Mouse (Mus musculus) CH12.LX (cell line): ENCODE measurements around the gene Ctnna3.

Source experiments
- CHD2 ChIP-seq: IDR thresholded peaks from 2 replicates; pipeline ENCODE4 v1.6.1; 2011; ENCODE audit warnings: low read length, improper control_type of control experiment
- CTCF ChIP-seq, 2 experiments: IDR thresholded peaks in 1 of 2; conservative IDR thresholded peaks in 1 of 2; 2 replicates each; pipeline ENCODE4 v1.5.1; 2011 to 2012; ENCODE audit warnings: low read depth in 2 of 2, low read length in 2 of 2, improper control_type of control experiment in 1 of 2, inconsistent platforms in 1 of 2, mild to moderate bottlenecking in 1 of 2, moderate library complexity in 1 of 2
- HCFC1 ChIP-seq: IDR thresholded peaks from 2 replicates; pipeline ENCODE4 v1.6.1; 2012; ENCODE audit warnings: low read depth, mild to moderate bottlenecking, inconsistent platforms, low read length, improper control_type of control experiment
- KAT2A ChIP-seq: IDR thresholded peaks from 2 replicates; pipeline ENCODE4 v1.6.1; 2012; ENCODE audit warnings: low read length, improper control_type of control experiment, inconsistent platforms; ENCODE audit not compliant: insufficient replicate concordance
- MYC ChIP-seq: IDR thresholded peaks from 2 replicates; pipeline ENCODE4 v1.6.1; 2011; ENCODE audit warnings: low read depth, mild to moderate bottlenecking, improper control_type of control experiment, low read length
- POLR2A ChIP-seq: IDR thresholded peaks from 2 replicates; pipeline ENCODE4 v1.6.1; 2011; ENCODE audit warnings: low read depth, mild to moderate bottlenecking, improper control_type of control experiment, low read length
- POLR2AphosphoS2 ChIP-seq: IDR thresholded peaks from 2 replicates; pipeline ENCODE4 v1.6.1; 2011; ENCODE audit warnings: low read depth, low read length, improper control_type of control experiment
- TBP ChIP-seq: conservative IDR thresholded peaks from 2 replicates; pipeline ENCODE4 v1.6.1; 2011; ENCODE audit warnings: low read depth, low read length, improper control_type of control experiment
- ZMIZ1 ChIP-seq: IDR thresholded peaks from 2 replicates; pipeline ENCODE4 v1.6.1; 2012; ENCODE audit warnings: low read depth, mild to moderate bottlenecking, inconsistent platforms, low read length, improper control_type of control experiment

- TF ChIP-seq CHD2 (no peak), KAT2A (no peak), ZMIZ1 (no peak), POLR2A (no peak), HCFC1 (no peak), POLR2AphosphoS2 (no peak), CTCF (conservative IDR thresholded peaks at IDR 0.05 in 1 of 2, IDR thresholded peaks at IDR 0.05 in 1 of 2; ENCODE audit: low read depth in 2 of 2, low read length in 2 of 2) (no peak), TBP (no peak), MYC (no peak)
Observed at GRCm38 (mm10) chr10:64275143-64275542, 845.2 kb downstream of the Ctnna3 start.
